Mouse (Mus musculus) lung, postnatal 0 days (tissue): ENCODE results near the gene Megf6.

Experiments
- CTCF ChIP-seq: IDR thresholded peaks from 2 replicates; pipeline ENCODE4 v1.5.1; 2016; ENCODE audit warnings: antibody characterized with exemption, mild to moderate bottlenecking
- EP300 ChIP-seq: IDR thresholded peaks from 2 replicates; pipeline ENCODE4 v1.6.1; 2016; ENCODE audit warnings: antibody characterized with exemption, mild to moderate bottlenecking, control low read depth

GRCm38 (mm10) chr4:154231380-154231779, 60.9 kb downstream of the Megf6 start:
- no peak for TF ChIP-seq CTCF
- TF ChIP-seq EP300 = no peak
